Mouse (Mus musculus) liver, embryonic 15.5 days (tissue): ENCODE measurements around the gene Dbh. TPM values are rescaled to one million over a fixed set of nuclear protein-coding genes. Genes with fewer than 3 reads are reported as not detected.

Source experiments
- ATAC-seq: fragments of 200-750 bp; cut with Nextera tagmentation; 2 replicates; pipeline ENCODE4 v1.8.0; 2017; ENCODE audit warnings: moderate number of reproducible peaks, mild to moderate bottlenecking, moderate library complexity; ENCODE audit not compliant: insufficient read depth
- H3K27ac ChIP-seq: fragments of 300-500 bp; sonication (generic); replicated peaks from 2 replicates; pipeline ENCODE4 v1.5.1; 2015; ENCODE audit warnings: mild to moderate bottlenecking, inconsistent platforms
- H3K27me3 ChIP-seq: fragments of 300-500 bp; sonication (generic); 2 replicates; pipeline ENCODE4 v1.6.1; 2015; ENCODE audit warnings: mild to moderate bottlenecking, inconsistent platforms
- H3K36me3 ChIP-seq: fragments of 300-500 bp; sonication (generic); replicated peaks from 2 replicates; pipeline ENCODE4 v1.6.1; 2015; ENCODE audit warnings: moderate library complexity, mild to moderate bottlenecking, inconsistent platforms
- H3K4me1 ChIP-seq: fragments of 300-500 bp; sonication (generic); replicated peaks from 2 replicates; pipeline ENCODE4 v1.6.1; 2015; ENCODE audit warnings: inconsistent platforms
- H3K4me2 ChIP-seq: fragments of 300-500 bp; sonication (generic); 2 replicates; pipeline ENCODE4 v1.6.1; 2015; ENCODE audit warnings: moderate library complexity, mild to moderate bottlenecking, inconsistent platforms
- H3K4me3 ChIP-seq: fragments of 300-500 bp; sonication (generic); replicated peaks from 2 replicates; pipeline ENCODE4 v1.5.1; 2015; ENCODE audit warnings: mild to moderate bottlenecking, inconsistent platforms
- H3K9ac ChIP-seq: fragments of 300-500 bp; sonication (generic); 2 replicates; pipeline ENCODE4 v1.6.1; 2015; ENCODE audit warnings: moderate library complexity, mild to moderate bottlenecking, inconsistent platforms
- H3K9me3 ChIP-seq: fragments of 300-500 bp; sonication (generic); replicated peaks from 2 replicates; pipeline ENCODE4 v1.6.1; 2016; ENCODE audit warnings: inconsistent platforms
- WGBS: fragments of 180-500 bp; shearing (Covaris S2); methylation state at CpG from one replicate; pipeline ENCODE4 v1.1.7; 2015; ENCODE audit warnings: mixed read lengths; ENCODE audit not compliant: insufficient replicate concordance; 5-methylcytosine and 5-hydroxymethylcytosine counted together
- polyA plus RNA-seq: library from polyadenylated mRNA; unstranded; fragments of >200 nt; fragmentation: Nextera tagmentation; extraction: Ambion mirVana; gene quantifications from 2 replicates; pipeline ENCODE4 v1.2.1, GENCODE M21; 2015

Dbh gene
- 0.07 TPM in 2 replicates for polyA plus RNA-seq

- Histone ChIP-seq H3K4me3 (no peak within 1 kb of the TSS), H3K4me1 (no peaks in the 10 kb centered on the region), H3K27ac (no peak within 1 kb of the TSS), H3K9ac (no peak within 1 kb of the TSS), H3K4me2 (no peak within 1 kb of the TSS), H3K9me3 (no peaks in the 10 kb centered on the region), H3K27me3 (no peaks in the 10 kb centered on the region), H3K36me3 (no peaks in the 10 kb centered on the region)
- no peak for ATAC-seq
- WGBS, result 62% methylated on average over 12 of the region's 12 CpGs
These were observed at the start of gene Dbh for GRCm38 (mm10) chr2:27164796-27165590. Gene Dbh (plus strand): TSS chr2:27165233.

- Histone ChIP-seq H3K4me1 (no peaks in the 10 kb centered on the region), H3K36me3 (no peaks in the 10 kb centered on the region), H3K9ac (no peak overlapping the region), H3K9me3 (no peaks in the 10 kb centered on the region), H3K4me3 (no peak overlapping the region), H3K27ac (no peak overlapping the region), H3K4me2 (no peak overlapping the region), H3K27me3 (peaks cover 7% of the 10 kb centered on the region; the same call in 1 of the 2 replicates)
- WGBS, result 42% methylated on average over 4 of the region's 4 CpGs
- ATAC-seq, result no peak
These were observed 46.6 kb upstream of the Dbh start for GRCm38 (mm10) chr2:27118452-27118851.

DNA sequence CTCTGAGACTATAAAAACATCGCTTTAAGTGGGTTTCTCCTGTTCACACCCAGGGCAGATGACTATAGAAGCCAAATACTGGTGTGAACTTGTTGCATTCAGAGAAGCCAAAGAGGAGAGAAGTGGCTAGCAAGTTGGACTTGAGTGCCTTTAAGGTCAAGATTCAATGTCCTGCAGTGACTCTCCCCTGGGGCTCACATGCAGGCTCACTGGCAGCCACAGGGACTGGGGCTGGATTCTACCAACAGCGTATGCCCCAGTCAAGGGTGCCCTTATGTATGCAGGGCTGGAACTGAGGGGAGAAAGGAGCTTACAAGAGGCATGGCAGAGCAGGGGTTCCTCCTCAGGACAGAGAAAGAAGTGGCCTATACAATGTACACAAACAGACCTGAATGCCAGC lies 45.3 kb upstream of the Dbh start:
- no peaks in the 10 kb centered on the region for H3K36me3 ChIP-seq
- WGBS, result 62% methylated on average over 2 of the region's 2 CpGs

DNA sequence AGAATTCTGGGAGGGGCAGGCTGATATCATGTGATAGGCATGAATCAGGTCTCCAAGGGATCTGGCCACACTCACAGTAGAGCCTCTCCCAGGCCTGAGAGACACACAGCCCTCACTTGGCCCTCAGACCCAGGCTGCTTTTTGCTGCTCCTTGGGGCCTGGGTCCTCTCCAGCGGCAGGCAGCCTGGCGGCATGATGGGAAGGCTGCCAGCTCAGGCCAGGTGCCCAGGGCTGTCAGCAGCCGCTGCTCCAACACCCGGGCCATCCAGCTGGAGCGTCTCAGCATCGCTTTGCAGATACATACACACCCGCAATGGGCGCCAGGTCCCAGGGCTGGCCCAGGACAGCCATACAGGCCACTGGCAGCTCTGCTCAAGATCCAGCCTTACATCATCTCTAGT lies 44.8 kb upstream of the Dbh start:
- 67% methylated on average over 8 of the region's 8 CpGs for WGBS
- ATAC-seq, result no peak
- no peak overlapping the region for H3K9ac ChIP-seq

More for the DNA sequence above, 45.3 kb upstream of the Dbh start:
- peaks cover 7% of the 10 kb centered on the region; the same call in 1 of the 2 replicates for H3K27me3 ChIP-seq
- ATAC-seq, result no peak
- H3K4me3 ChIP-seq, result no peak overlapping the region
- H3K27ac ChIP-seq, result no peak overlapping the region
- no peak overlapping the region for H3K4me2 ChIP-seq
- no peaks in the 10 kb centered on the region for H3K4me1 ChIP-seq
- no peak overlapping the region for H3K9ac ChIP-seq
- no peaks in the 10 kb centered on the region for H3K9me3 ChIP-seq

GRCm38 (mm10) chr2:27121626-27122355 lies 43.2 kb upstream of the Dbh start:
- H3K27me3 ChIP-seq, result peaks cover 7% of the 10 kb centered on the region; the same call in 1 of the 2 replicates
- H3K9me3 ChIP-seq, result no peaks in the 10 kb centered on the region
- H3K27ac ChIP-seq, result no peak overlapping the region
- no peak for ATAC-seq
- H3K4me3 ChIP-seq, result no peak overlapping the region
- H3K4me2 ChIP-seq, result no peak overlapping the region
- 7% methylated on average over 9 of the region's 9 CpGs for WGBS
- H3K9ac ChIP-seq, result no peak overlapping the region
- no peaks in the 10 kb centered on the region for H3K36me3 ChIP-seq
- no peaks in the 10 kb centered on the region for H3K4me1 ChIP-seq

More for the DNA sequence above, 44.8 kb upstream of the Dbh start:
- Histone ChIP-seq H3K9me3 (no peaks in the 10 kb centered on the region), H3K4me1 (no peaks in the 10 kb centered on the region), H3K4me3 (no peak overlapping the region), H3K36me3 (no peaks in the 10 kb centered on the region), H3K4me2 (no peak overlapping the region), H3K27ac (no peak overlapping the region), H3K27me3 (peaks cover 7% of the 10 kb centered on the region; the same call in 1 of the 2 replicates)

- no peak overlapping the region for H3K27ac ChIP-seq
- WGBS, result 36% methylated on average over 9 of the region's 9 CpGs
- H3K4me2 ChIP-seq, result no peak overlapping the region
- no peak for ATAC-seq
- H3K4me3 ChIP-seq, result no peak overlapping the region
- H3K9me3 ChIP-seq, result no peaks in the 10 kb centered on the region
- H3K9ac ChIP-seq, result no peak overlapping the region
- peaks cover 7% of the 10 kb centered on the region; the same call in 1 of the 2 replicates for H3K27me3 ChIP-seq
- H3K36me3 ChIP-seq, result no peaks in the 10 kb centered on the region
- no peaks in the 10 kb centered on the region for H3K4me1 ChIP-seq
These were observed 42.5 kb upstream of the Dbh start for GRCm38 (mm10) chr2:27122578-27122977.

DNA sequence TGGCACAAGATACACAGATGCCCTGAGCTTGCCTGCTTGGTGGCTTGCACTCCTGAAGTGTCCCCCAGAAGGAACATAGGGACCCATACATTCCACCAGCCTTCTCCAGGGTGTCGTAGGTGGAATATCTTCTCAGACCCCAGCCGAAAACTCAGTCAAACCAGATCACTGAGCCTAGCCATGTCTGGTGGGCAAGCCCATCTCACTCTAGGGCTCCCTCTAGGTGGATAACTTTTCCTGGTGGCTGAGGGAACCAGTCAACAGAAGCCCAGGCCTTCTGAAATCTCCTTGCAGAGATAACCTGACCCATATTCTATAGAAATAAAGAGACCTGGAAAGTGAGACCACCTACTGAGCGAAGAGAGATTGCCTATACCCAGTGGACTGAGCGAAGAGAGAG lies 41.9 kb upstream of the Dbh start:
- no peaks in the 10 kb centered on the region for H3K4me1 ChIP-seq
- H3K36me3 ChIP-seq, result no peaks in the 10 kb centered on the region
- WGBS, result 64% methylated on average over 4 of the region's 4 CpGs
- no peaks in the 10 kb centered on the region for H3K9me3 ChIP-seq
- no peak overlapping the region for H3K9ac ChIP-seq
- H3K4me3 ChIP-seq, result no peak overlapping the region
- H3K4me2 ChIP-seq, result no peak overlapping the region
- H3K27me3 ChIP-seq, result peaks cover 7% of the 10 kb centered on the region; the same call in 1 of the 2 replicates
- H3K27ac ChIP-seq, result no peak overlapping the region
- no peak for ATAC-seq

DNA sequence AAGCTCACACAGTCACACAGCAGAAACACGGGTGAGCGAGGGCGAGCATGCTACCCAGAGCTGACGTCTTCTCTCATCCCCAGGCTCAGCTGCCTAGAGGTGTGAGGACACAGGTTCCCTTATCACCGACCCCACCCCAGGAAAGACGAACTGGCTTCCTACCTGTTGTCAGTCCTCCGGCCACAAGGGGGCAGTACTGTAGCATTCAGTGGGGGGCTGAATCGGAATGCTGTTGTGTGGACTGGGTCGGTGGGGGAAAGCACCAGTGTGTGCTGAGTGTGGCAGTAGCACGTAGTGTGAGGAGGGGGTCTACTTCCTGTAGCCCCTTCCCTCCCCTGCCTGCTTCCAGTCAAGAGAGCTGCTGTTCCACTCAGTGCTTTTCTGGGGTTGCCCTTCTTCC lies 39.1 kb upstream of the Dbh start:
- H3K4me1 ChIP-seq, result no peaks in the 10 kb centered on the region
- H3K4me2 ChIP-seq, result no peak overlapping the region
- ATAC-seq, result no peak
- H3K9ac ChIP-seq, result no peak overlapping the region
- 27% methylated on average over 10 of the region's 10 CpGs for WGBS
- H3K27me3 ChIP-seq, result peaks cover 7% of the 10 kb centered on the region; the same call in 1 of the 2 replicates
- H3K4me3 ChIP-seq, result no peak overlapping the region
- no peaks in the 10 kb centered on the region for H3K9me3 ChIP-seq
- no peaks in the 10 kb centered on the region for H3K36me3 ChIP-seq
- H3K27ac ChIP-seq, result no peak overlapping the region

GRCm38 (mm10) chr2:27126496-27126895 lies 38.5 kb upstream of the Dbh start:
- ATAC-seq, result no peak
- no peaks in the 10 kb centered on the region for H3K4me1 ChIP-seq
- H3K27ac ChIP-seq, result no peak overlapping the region
- WGBS, result 59% methylated on average over 4 of the region's 4 CpGs
- H3K4me3 ChIP-seq, result no peak overlapping the region
- no peaks in the 10 kb centered on the region for H3K9me3 ChIP-seq
- no peaks in the 10 kb centered on the region for H3K36me3 ChIP-seq
- peaks cover 7% of the 10 kb centered on the region; the same call in 1 of the 2 replicates for H3K27me3 ChIP-seq
- H3K9ac ChIP-seq, result no peak overlapping the region
- H3K4me2 ChIP-seq, result no peak overlapping the region

GRCm38 (mm10) chr2:27128990-27129389 lies 36.0 kb upstream of the Dbh start:
- WGBS, result 34% methylated on average over 3 of the region's 3 CpGs
- H3K4me2 ChIP-seq, result no peak overlapping the region
- no peaks in the 10 kb centered on the region for H3K36me3 ChIP-seq
- ATAC-seq, result no peak
- no peaks in the 10 kb centered on the region for H3K27me3 ChIP-seq
- H3K27ac ChIP-seq, result no peak overlapping the region
- no peak overlapping the region for H3K4me3 ChIP-seq
- H3K9me3 ChIP-seq, result no peaks in the 10 kb centered on the region
- H3K9ac ChIP-seq, result no peak overlapping the region
- H3K4me1 ChIP-seq, result no peaks in the 10 kb centered on the region

DNA sequence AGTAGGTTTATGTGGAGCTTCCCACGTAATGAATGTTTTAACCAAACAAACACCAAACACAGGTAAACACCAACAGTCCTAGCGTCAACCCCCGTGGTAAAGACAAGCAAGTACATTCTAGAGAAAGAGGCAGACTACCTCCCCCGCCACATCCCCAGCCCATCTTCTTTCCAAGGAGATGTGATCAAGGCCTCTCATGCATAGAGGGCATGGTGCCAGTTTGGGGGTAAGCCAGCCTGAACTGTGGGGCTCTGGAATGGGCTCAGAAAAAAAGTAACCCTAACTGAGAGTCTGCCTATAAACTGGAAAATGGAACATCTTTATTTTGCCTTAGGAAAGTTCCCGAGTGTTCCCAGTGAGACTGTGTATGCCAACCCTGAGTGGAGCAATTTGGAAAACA lies 29.1 kb upstream of the Dbh start:
- no peaks in the 10 kb centered on the region for H3K9me3 ChIP-seq
- H3K4me1 ChIP-seq, result no peaks in the 10 kb centered on the region
- H3K27ac ChIP-seq, result no peak overlapping the region
- no peak for ATAC-seq
- H3K4me2 ChIP-seq, result no peak overlapping the region
- H3K36me3 ChIP-seq, result no peaks in the 10 kb centered on the region
- peaks cover 23% of the 10 kb centered on the region for H3K27me3 ChIP-seq
- WGBS, result 58% methylated on average over 5 of the region's 5 CpGs
- H3K4me3 ChIP-seq, result no peak overlapping the region
- no peak overlapping the region for H3K9ac ChIP-seq
